In genomic region chr19:29058741-29059140, GRCm38 (mm10) we compare ENCODE assay signal across 25 mouse cellular contexts. TPM values are rescaled to one million over a fixed set of nuclear protein-coding genes. Genes with fewer than 3 reads are reported as not detected.
DNase-seq lines count a peak whose midpoint lies in the region; ATAC-seq and TF ChIP-seq lines count a peak whose summit lies in the region.
"Had no signal": no experiment of that assay in that cellular context is flagged by ENCODE, and none has a peak within 500 bp of the region (broad histone marks: within the 10 kb centered on the region; RNA-seq: fewer than 3 reads in every experiment).

No protein-coding gene starts in this region.

- no peak overlapping the region for H3K4me3 ChIP-seq in midbrain, embryonic 11.5 days (ENCODE audit: low read depth, low read length)
- H3K4me3 ChIP-seq in midbrain, embryonic 14.5 days (replicated peaks; ENCODE audit: low read depth, low read length), result no peak overlapping the region
- peak overlapping the region; percentile 75 for H3K4me3 ChIP-seq in E14TG2a.4 (replicated peaks; ENCODE audit: low read length)
- H3K4me3 ChIP-seq: embryonic facial prominence, embryonic 10.5 days; embryonic facial prominence, embryonic 12.5 days; erythroblast, embryonic 14.5 days; forebrain, embryonic 10.5 days; forebrain, embryonic 12.5 days had no signal

- WGBS in midbrain, embryonic 11.5 days, result 88% methylated on average over 5 of the region's 5 CpGs
- 93% methylated on average over 5 of the region's 5 CpGs for WGBS in midbrain, embryonic 14.5 days

- no peak overlapping the region for H3K9ac ChIP-seq in midbrain, embryonic 11.5 days (ENCODE audit: low read length)
- H3K9ac ChIP-seq in midbrain, embryonic 14.5 days (replicated peaks; ENCODE audit: low read length), result no peak overlapping the region
- H3K9ac ChIP-seq: embryonic facial prominence, embryonic 12.5 days; forebrain, embryonic 12.5 days had no signal

- peak; percentile 65 for DNase-seq in midbrain, embryonic 11.5 days (ENCODE audit: low spot score, missing footprints)
- DNase-seq in midbrain, embryonic 14.5 days, result no peak
- DNase-seq in testis, postnatal 10 days (ENCODE audit: low spot score), result no peak
- no peak for DNase-seq in retina, postnatal 1 day
- DNase-seq: adrenal gland, adult 8-10 months; adrenal gland, postnatal 14 days; adrenal gland, postnatal 36 days; B cell, adult 2 months; cerebellum, adult 11-12 months; cerebellum, adult 2 months; cerebellum, adult 9-10 months; cerebellum, postnatal 10 days; cerebellum, postnatal 25 days had no signal

- peaks cover 4% of the 10 kb centered on the region; the same call in 1 of the 2 replicates for H3K4me1 ChIP-seq in midbrain, embryonic 11.5 days (ENCODE audit: control insufficient read depth, insufficient read depth, low read length)
- H3K4me1 ChIP-seq in midbrain, embryonic 14.5 days (ENCODE audit: control insufficient read depth, insufficient read depth, low read length), result no peaks in the 10 kb centered on the region
- H3K4me1 ChIP-seq in E14TG2a.4 (replicated peaks; ENCODE audit: low read depth, low read length), result peaks cover 48% of the 10 kb centered on the region
- H3K4me1 ChIP-seq: embryonic facial prominence, embryonic 12.5 days had no signal

- H3K9me3 ChIP-seq in midbrain, embryonic 11.5 days (ENCODE audit: control insufficient read depth, low read length), result no peaks in the 10 kb centered on the region
- H3K9me3 ChIP-seq in midbrain, embryonic 14.5 days (ENCODE audit: control insufficient read depth, low read length), result no peaks in the 10 kb centered on the region
- no peaks in the 10 kb centered on the region for H3K9me3 ChIP-seq in E14TG2a.4 (ENCODE audit: low read length)
- H3K9me3 ChIP-seq: embryonic facial prominence, embryonic 10.5 days; embryonic facial prominence, embryonic 12.5 days; forebrain, embryonic 10.5 days; forebrain, embryonic 12.5 days had no signal

- H3K27ac ChIP-seq in midbrain, embryonic 11.5 days (ENCODE audit: low read depth, low read length), result no peak overlapping the region
- no peak overlapping the region for H3K27ac ChIP-seq in midbrain, embryonic 14.5 days (replicated peaks; ENCODE audit: low read depth, low read length)
- H3K27ac ChIP-seq: embryonic facial prominence, embryonic 10.5 days; embryonic facial prominence, embryonic 12.5 days; forebrain, embryonic 10.5 days; forebrain, embryonic 12.5 days had no signal

- no peak for TF ChIP-seq CTCF in E14TG2a.4 (conservative IDR thresholded peaks at IDR 0.05; ENCODE audit: low read length)

- H3K36me3 ChIP-seq in midbrain, embryonic 11.5 days (ENCODE audit: control insufficient read depth, insufficient read depth, low read length), result no peaks in the 10 kb centered on the region
- H3K36me3 ChIP-seq in midbrain, embryonic 14.5 days (ENCODE audit: control insufficient read depth, insufficient read depth, low read length), result no peaks in the 10 kb centered on the region
- H3K36me3 ChIP-seq in E14TG2a.4 (ENCODE audit: insufficient read depth, low read length), result peaks cover 3% of the 10 kb centered on the region; the same call in 1 of the 2 replicates
- H3K36me3 ChIP-seq: embryonic facial prominence, embryonic 10.5 days; embryonic facial prominence, embryonic 12.5 days; forebrain, embryonic 10.5 days; forebrain, embryonic 12.5 days had no signal

- H3K27me3 ChIP-seq in midbrain, embryonic 11.5 days (ENCODE audit: control insufficient read depth, insufficient read depth, low read length), result no peaks in the 10 kb centered on the region; the same call in 1 of the 2 replicates
- no peaks in the 10 kb centered on the region for H3K27me3 ChIP-seq in midbrain, embryonic 14.5 days (ENCODE audit: control insufficient read depth, insufficient read depth, low read length)
- H3K27me3 ChIP-seq in E14TG2a.4 (ENCODE audit: insufficient read depth, low read length), result no peaks in the 10 kb centered on the region
- H3K27me3 ChIP-seq: CH12.LX; embryonic facial prominence, embryonic 12.5 days; forebrain, embryonic 12.5 days; Patski had no signal

- no peak for ATAC-seq in midbrain, embryonic 11.5 days (ENCODE audit: low FRiP score)
- ATAC-seq in midbrain, embryonic 14.5 days (ENCODE audit: low FRiP score, low TSS enrichment), result no peak
- ATAC-seq: activated CD4-positive, CD25-positive, alpha-beta regulatory T cell, adult 4 months; CD4-positive, CD25-positive, alpha-beta regulatory T cell, adult 4 months; forebrain, embryonic 14.5 days; forebrain, embryonic 16.5 days; Patski had no signal

- no peak overlapping the region for H3K4me2 ChIP-seq in midbrain, embryonic 11.5 days
- no peak overlapping the region for H3K4me2 ChIP-seq in midbrain, embryonic 14.5 days (ENCODE audit: low read length)
- H3K4me2 ChIP-seq: embryonic facial prominence, embryonic 12.5 days; forebrain, embryonic 12.5 days had no signal

RNA-seq across cellular contexts. Expression of gene Ak3, which starts 11.0 kb away (rescaled TPM):
- polyA plus RNA-seq in midbrain, embryonic 11.5 days (2014; fragmentation: Nextera tagmentation; extraction: Ambion mirVana), result 96.7 and 97.2 TPM in 2 replicates
- 55.1 and 79.5 TPM in 2 replicates for polyA plus RNA-seq in midbrain, embryonic 14.5 days (2014; fragmentation: Nextera tagmentation; extraction: Ambion mirVana)

RNA-seq across cellular contexts. Expression of gene Rcl1, which starts 42.4 kb away (rescaled TPM):
- 52.4 and 52.5 TPM in 2 replicates for polyA plus RNA-seq in midbrain, embryonic 11.5 days (2014; fragmentation: Nextera tagmentation; extraction: Ambion mirVana)
- 28.4 and 33.2 TPM in 2 replicates for polyA plus RNA-seq in midbrain, embryonic 14.5 days (2014; fragmentation: Nextera tagmentation; extraction: Ambion mirVana)
